30 mouse cellular contexts compared by ENCODE assay signal in genomic region chr14:122821002-122821401, GRCm38 (mm10).
DNase-seq lines count a peak whose midpoint lies in the region; ATAC-seq lines count a peak whose summit lies in the region.
"Had no signal": no experiment of that assay in that cellular context is flagged by ENCODE, and none has a peak within 500 bp of the region (broad histone marks: within the 10 kb centered on the region; RNA-seq: fewer than 3 reads in every experiment).

No protein-coding gene starts in this region.

- no peak overlapping the region for H3K9ac ChIP-seq in hindbrain, embryonic 14.5 days
- no peak overlapping the region for H3K9ac ChIP-seq in hindbrain, embryonic 12.5 days
- no peak overlapping the region for H3K9ac ChIP-seq in neural tube, embryonic 13.5 days
- no peak overlapping the region for H3K9ac ChIP-seq in neural tube, embryonic 15.5 days (replicated peaks)
- H3K9ac ChIP-seq: embryonic facial prominence, embryonic 12.5 days; embryonic facial prominence, embryonic 15.5 days; forebrain, postnatal 0 days; heart, embryonic 12.5 days; heart, embryonic 15.5 days; hindbrain, embryonic 15.5 days had no signal

- H3K9me3 ChIP-seq in hindbrain, embryonic 14.5 days (ENCODE audit: control insufficient read depth, low read length): no peaks in the 10 kb centered on the region
- H3K9me3 ChIP-seq in hindbrain, embryonic 12.5 days (replicated peaks): no peaks in the 10 kb centered on the region
- H3K9me3 ChIP-seq in neural tube, embryonic 13.5 days: no peaks in the 10 kb centered on the region
- no peaks in the 10 kb centered on the region for H3K9me3 ChIP-seq in neural tube, embryonic 15.5 days (replicated peaks)
- H3K9me3 ChIP-seq: embryonic facial prominence, embryonic 12.5 days; embryonic facial prominence, embryonic 15.5 days; G1E; heart, embryonic 12.5 days; heart, embryonic 15.5 days; hindbrain, embryonic 15.5 days had no signal

- H3K4me2 ChIP-seq in hindbrain, embryonic 14.5 days (replicated peaks): no peak overlapping the region
- H3K4me2 ChIP-seq in hindbrain, embryonic 12.5 days (replicated peaks): no peak overlapping the region
- H3K4me2 ChIP-seq in neural tube, embryonic 13.5 days: no peak overlapping the region
- H3K4me2 ChIP-seq in neural tube, embryonic 15.5 days: no peak overlapping the region
- H3K4me2 ChIP-seq: embryonic facial prominence, embryonic 12.5 days; embryonic facial prominence, embryonic 15.5 days; heart, embryonic 12.5 days; heart, embryonic 15.5 days; hindbrain, embryonic 15.5 days had no signal

- intact Hi-C loops in left cerebral cortex, postnatal 25 days (cut with DNase I): no loop called here

- H3K4me3 ChIP-seq in hindbrain, embryonic 14.5 days (replicated peaks; ENCODE audit: low read length): no peak overlapping the region
- H3K4me3 ChIP-seq in hindbrain, embryonic 12.5 days: no peak overlapping the region
- H3K4me3 ChIP-seq in neural tube, embryonic 13.5 days: no peak overlapping the region
- H3K4me3 ChIP-seq in neural tube, embryonic 15.5 days (replicated peaks): no peak overlapping the region
- H3K4me3 ChIP-seq: embryonic facial prominence, embryonic 12.5 days; embryonic facial prominence, embryonic 15.5 days; gastrocnemius, adult 2 months; heart, embryonic 12.5 days; heart, embryonic 15.5 days; hindbrain, embryonic 15.5 days had no signal

- ATAC-seq in hindbrain, embryonic 14.5 days (ENCODE audit: low FRiP score): peak; percentile 64; the same call in 1 of the 2 replicates
- no peak for ATAC-seq in hindbrain, embryonic 12.5 days (ENCODE audit: low FRiP score)
- ATAC-seq in neural tube, embryonic 13.5 days (ENCODE audit: low read depth): peak; percentile 90
- ATAC-seq in neural tube, embryonic 15.5 days (ENCODE audit: low FRiP score): peak; percentile 81
- ATAC-seq: forebrain, embryonic 14.5 days; forebrain, postnatal 0 days; inflammation-experienced regulatory T-cells, adult 6 months; intestine, embryonic 16.5 days; Patski had no signal

- H3K27ac ChIP-seq in hindbrain, embryonic 14.5 days: no peak overlapping the region
- H3K27ac ChIP-seq in hindbrain, embryonic 12.5 days: no peak overlapping the region
- 0 out of 2 replicates have a peak overlapping the region, but pooled peaks have one; percentile 43 for H3K27ac ChIP-seq in neural tube, embryonic 13.5 days (replicated peaks)
- H3K27ac ChIP-seq in neural tube, embryonic 15.5 days (replicated peaks): no peak overlapping the region
- H3K27ac ChIP-seq: embryonic facial prominence, embryonic 12.5 days; embryonic facial prominence, embryonic 15.5 days; gastrocnemius, adult 2 months; heart, embryonic 15.5 days; hindbrain, embryonic 15.5 days had no signal

- DNase-seq in hindbrain, embryonic 14.5 days (ENCODE audit: low spot score): no peak
- no peak for DNase-seq in neural tube, embryonic 10.5 days (ENCODE audit: extremely low spot score, low spot score)
- DNase-seq in left cerebral cortex, postnatal 25 days (ENCODE audit: low spot score in 2 of 2): no peak
- DNase-seq: adrenal gland, postnatal 10 days; adrenal gland, postnatal 36 days; B cell, adult 2 months; cerebellum, adult 11 months; cerebellum, adult 2 months; cerebellum, adult 9-11 months; cerebellum, postnatal 25 days; forebrain, postnatal 0 days; gastrocnemius, adult 2 months; gastrocnemius, postnatal 14 days; heart, adult 11 months; heart, postnatal 10 days; heart, postnatal 36 days had no signal

- 65% methylated on average over 3 of the region's 3 CpGs for WGBS in hindbrain, embryonic 14.5 days
- 81% methylated on average over 3 of the region's 3 CpGs for WGBS in hindbrain, embryonic 12.5 days
- 55% methylated on average over 3 of the region's 3 CpGs for WGBS in neural tube, embryonic 13.5 days
- WGBS in neural tube, embryonic 15.5 days: 38% methylated on average over 3 of the region's 3 CpGs

- no peaks in the 10 kb centered on the region for H3K27me3 ChIP-seq in hindbrain, embryonic 14.5 days (ENCODE audit: control insufficient read depth, insufficient read depth, low read length)
- no peaks in the 10 kb centered on the region for H3K27me3 ChIP-seq in hindbrain, embryonic 12.5 days
- H3K27me3 ChIP-seq in neural tube, embryonic 13.5 days: no peaks in the 10 kb centered on the region
- no peaks in the 10 kb centered on the region for H3K27me3 ChIP-seq in neural tube, embryonic 15.5 days (replicated peaks)
- H3K27me3 ChIP-seq: CH12.LX; embryonic facial prominence, embryonic 12.5 days; embryonic facial prominence, embryonic 15.5 days; heart, embryonic 12.5 days; heart, embryonic 15.5 days; hindbrain, embryonic 15.5 days; Patski had no signal

- H3K4me1 ChIP-seq in hindbrain, embryonic 14.5 days (replicated peaks; ENCODE audit: control insufficient read depth, insufficient read depth, low read length): no peaks in the 10 kb centered on the region
- no peaks in the 10 kb centered on the region for H3K4me1 ChIP-seq in hindbrain, embryonic 12.5 days
- H3K4me1 ChIP-seq in neural tube, embryonic 13.5 days (replicated peaks): peaks cover 11% of the 10 kb centered on the region
- peaks cover 4% of the 10 kb centered on the region; the same call in 1 of the 2 replicates for H3K4me1 ChIP-seq in neural tube, embryonic 15.5 days
- H3K4me1 ChIP-seq: embryonic facial prominence, embryonic 12.5 days; embryonic facial prominence, embryonic 15.5 days; heart, embryonic 12.5 days; heart, embryonic 15.5 days had no signal

- H3K36me3 ChIP-seq in hindbrain, embryonic 14.5 days (replicated peaks; ENCODE audit: control insufficient read depth, insufficient read depth): no peaks in the 10 kb centered on the region
- H3K36me3 ChIP-seq in hindbrain, embryonic 12.5 days: no peaks in the 10 kb centered on the region
- H3K36me3 ChIP-seq in neural tube, embryonic 13.5 days: no peaks in the 10 kb centered on the region
- no peaks in the 10 kb centered on the region for H3K36me3 ChIP-seq in neural tube, embryonic 15.5 days
- H3K36me3 ChIP-seq: embryonic facial prominence, embryonic 12.5 days; embryonic facial prominence, embryonic 15.5 days; G1E; heart, embryonic 12.5 days; heart, embryonic 15.5 days; hindbrain, embryonic 15.5 days had no signal
